Mouse (Mus musculus) MEL (cell line): Measurements from ENCODE around the gene Dnah6. TPM values are rescaled to one million over a fixed set of nuclear protein-coding genes. Genes with fewer than 3 reads are reported as not detected.

Experiments used
- DNase-seq: peaks from one replicate; pipeline ENCODE4 v3.0.0; 2011; ENCODE audit warnings: low read depth, low spot score
- H3K27ac ChIP-seq: 2 replicates; pipeline ENCODE4 v1.5.1; 2012; ENCODE audit warnings: low read depth, mild to moderate bottlenecking, control low read depth, low read length, moderate library complexity; ENCODE audit not compliant: control insufficient read depth
- H3K27me3 ChIP-seq, 2 experiments: fragments of 150-350 bp in 1 of 2; sonication (generic) in 1 of 2; 2 replicates each; pipeline ENCODE4 v1.6.1; 2012; ENCODE audit warnings: low read length in 2 of 2, mild to moderate bottlenecking in 2 of 2, improper control_type of control experiment in 1 of 2, moderate library complexity in 1 of 2; ENCODE audit not compliant: insufficient read depth in 2 of 2, control insufficient read depth in 1 of 2
- H3K36me3 ChIP-seq, 2 experiments: 2 replicates each; pipeline ENCODE4 v1.6.1; 2012 to 2014; ENCODE audit warnings: low read length in 2 of 2, improper control_type of control experiment in 1 of 2, inconsistent platforms in 1 of 2, mild to moderate bottlenecking in 1 of 2; ENCODE audit not compliant: insufficient read depth in 2 of 2, control insufficient read depth in 1 of 2
- H3K4me1 ChIP-seq, 2 experiments: fragments of 150-350 bp in 1 of 2; sonication (generic) in 1 of 2; 2 replicates each; pipeline ENCODE4 v1.6.1; 2012; ENCODE audit warnings: low read length in 2 of 2, improper control_type of control experiment in 1 of 2, mild to moderate bottlenecking in 1 of 2; ENCODE audit not compliant: insufficient read depth in 2 of 2, control insufficient read depth in 1 of 2
- H3K4me3 ChIP-seq, 2 experiments: fragments of 150-350 bp in 1 of 2; sonication (generic) in 1 of 2; 2 replicates each; pipeline ENCODE4 v1.5.1; 2012; ENCODE audit warnings: low read depth in 2 of 2, low read length in 2 of 2, mild to moderate bottlenecking in 2 of 2, moderate library complexity in 2 of 2, control low read depth in 1 of 2, improper control_type of control experiment in 1 of 2; ENCODE audit not compliant: control insufficient read depth in 1 of 2, insufficient read depth in 1 of 2
- H3K79me2 ChIP-seq: 2 replicates; pipeline ENCODE4 v1.6.1; 2012; ENCODE audit warnings: mild to moderate bottlenecking, low read length, moderate library complexity; ENCODE audit not compliant: control insufficient read depth, poor library complexity, insufficient read depth
- H3K9ac ChIP-seq: 2 replicates; pipeline ENCODE4 v1.6.1; 2012; ENCODE audit warnings: low read depth, mild to moderate bottlenecking, control low read depth, low read length, moderate library complexity; ENCODE audit not compliant: control insufficient read depth, poor library complexity, severe bottlenecking
- H3K9me3 ChIP-seq: fragments of 150-350 bp; sonication (generic); replicated peaks from 2 replicates; pipeline ENCODE4 v1.6.1; 2012; ENCODE audit warnings: mild to moderate bottlenecking, low read length, improper control_type of control experiment, moderate library complexity; ENCODE audit not compliant: insufficient read depth
- BHLHE40 ChIP-seq: IDR thresholded peaks from 2 replicates; pipeline ENCODE4 v1.6.1; 2012; ENCODE audit warnings: low read depth, mild to moderate bottlenecking, inconsistent platforms, low read length, improper control_type of control experiment, borderline replicate concordance
- CHD1 ChIP-seq: IDR thresholded peaks from 2 replicates; pipeline ENCODE4 v1.6.1; 2012; ENCODE audit warnings: low read depth, mild to moderate bottlenecking, inconsistent platforms, low read length, improper control_type of control experiment
- E2F4 ChIP-seq: IDR thresholded peaks from 2 replicates; pipeline ENCODE4 v1.6.1; 2011; ENCODE audit warnings: low read depth, low read length, improper control_type of control experiment, borderline replicate concordance
- ELF1 ChIP-seq: IDR thresholded peaks from 2 replicates; pipeline ENCODE4 v1.6.1; 2014; ENCODE audit warnings: low read depth, mild to moderate bottlenecking, inconsistent platforms, low read length, improper control_type of control experiment, moderate library complexity
- EP300 ChIP-seq, 2 experiments: IDR thresholded peaks; 2 replicates each; pipeline ENCODE4 v1.6.1; 2011; ENCODE audit warnings: improper control_type of control experiment in 2 of 2, low read length in 2 of 2, low read depth in 1 of 2, mild to moderate bottlenecking in 1 of 2
- ETS1 ChIP-seq: IDR thresholded peaks from 2 replicates; pipeline ENCODE4 v1.6.1; 2012; ENCODE audit warnings: low read depth, mild to moderate bottlenecking, inconsistent platforms, low read length, improper control_type of control experiment, moderate library complexity
- GABPA ChIP-seq: IDR thresholded peaks from 2 replicates; pipeline ENCODE4 v1.6.1; 2012; ENCODE audit warnings: low read depth, mild to moderate bottlenecking, inconsistent platforms, low read length, improper control_type of control experiment, moderate library complexity
- GATA1 ChIP-seq: IDR thresholded peaks from 2 replicates; pipeline ENCODE4 v1.6.1; 2011; ENCODE audit warnings: low read depth, low read length, improper control_type of control experiment
- KAT2A ChIP-seq: conservative IDR thresholded peaks from 2 replicates; pipeline ENCODE4 v1.6.1; 2012; ENCODE audit warnings: low read depth, low read length, improper control_type of control experiment, inconsistent platforms
- MAFK ChIP-seq: IDR thresholded peaks from 2 replicates; pipeline ENCODE4 v1.6.1; 2011; ENCODE audit warnings: low read depth, mild to moderate bottlenecking, low read length, improper control_type of control experiment, borderline replicate concordance
- MAX ChIP-seq: IDR thresholded peaks from 2 replicates; pipeline ENCODE4 v1.6.1; 2011; ENCODE audit warnings: low read length, improper control_type of control experiment
- MAZ ChIP-seq: IDR thresholded peaks from 2 replicates; pipeline ENCODE4 v1.6.1; 2012; ENCODE audit warnings: low read depth, mild to moderate bottlenecking, inconsistent platforms, low read length, improper control_type of control experiment
- MXI1 ChIP-seq: IDR thresholded peaks from 2 replicates; pipeline ENCODE4 v1.6.1; 2011; ENCODE audit warnings: mild to moderate bottlenecking, low read depth, low read length, improper control_type of control experiment
- MYB ChIP-seq: IDR thresholded peaks from 2 replicates; pipeline ENCODE4 v1.6.1; 2011; ENCODE audit warnings: mild to moderate bottlenecking, low read depth, low read length, improper control_type of control experiment
- MYC ChIP-seq: IDR thresholded peaks from 2 replicates; pipeline ENCODE4 v1.6.1; 2011; ENCODE audit warnings: low read depth, mild to moderate bottlenecking, low read length, improper control_type of control experiment, moderate library complexity
- NELFE ChIP-seq: IDR thresholded peaks from 2 replicates; pipeline ENCODE4 v1.6.1; 2011; ENCODE audit warnings: low read depth, low read length, improper control_type of control experiment
- NRF1 ChIP-seq: IDR thresholded peaks from 2 replicates; pipeline ENCODE4 v1.6.1; 2014; ENCODE audit warnings: low read depth, mild to moderate bottlenecking, inconsistent platforms, low read length, improper control_type of control experiment, moderate library complexity; ENCODE audit not compliant: poor library complexity, insufficient read depth, severe bottlenecking
- POLR2AphosphoS2 ChIP-seq: IDR thresholded peaks from 2 replicates; pipeline ENCODE4 v1.6.1; 2011; ENCODE audit warnings: low read length, improper control_type of control experiment
- POLR2AphosphoS5 ChIP-seq: IDR thresholded peaks from 2 replicates; pipeline ENCODE4 v1.6.1; 2012; ENCODE audit warnings: low read depth, borderline replicate concordance, mild to moderate bottlenecking, inconsistent platforms, low read length, moderate library complexity, mixed read lengths
- SMC3 ChIP-seq: IDR thresholded peaks from 2 replicates; pipeline ENCODE4 v1.6.1; 2011; ENCODE audit warnings: low read depth, low read length, improper control_type of control experiment
- TAL1 ChIP-seq: IDR thresholded peaks from 2 replicates; pipeline ENCODE4 v1.6.1; 2012; ENCODE audit warnings: mild to moderate bottlenecking, inconsistent platforms, low read length, moderate library complexity, mixed read lengths
- TCF12 ChIP-seq: IDR thresholded peaks from 2 replicates; pipeline ENCODE4 v1.6.1; 2014; ENCODE audit warnings: low read depth, mild to moderate bottlenecking, inconsistent platforms, low read length, improper control_type of control experiment, moderate library complexity
- USF1 ChIP-seq: IDR thresholded peaks from 2 replicates; pipeline ENCODE4 v1.6.1; 2014; ENCODE audit warnings: low read depth, mild to moderate bottlenecking, inconsistent platforms, low read length, improper control_type of control experiment, moderate library complexity
- ZNF384 ChIP-seq: IDR thresholded peaks from 2 replicates; pipeline ENCODE4 v1.6.1; 2012; ENCODE audit warnings: low read depth, mild to moderate bottlenecking, inconsistent platforms, low read length, improper control_type of control experiment
- polyA plus RNA-seq, 2 experiments: library from polyadenylated mRNA; stranded (reverse) in 1 of 2; unstranded in 1 of 2; fragments of >175 nt in 1 of 2; fragments of >200 nt in 1 of 2; gene quantifications; 2 replicates each; pipeline versions ENCODE4 v1.2.1 to v1.2.4; 2012; ENCODE audit warnings: low replicate concordance in 2 of 2, low read depth in 1 of 2; ENCODE audit not compliant: insufficient read length in 2 of 2, insufficient read depth in 1 of 2, missing spikeins in 1 of 2
- total RNA-seq: library from RNA; depleted of rRNA; stranded (reverse); fragments of 300-350 nt; gene quantifications from 2 replicates; pipeline ENCODE4 v1.2.3, GENCODE M21; 2012

Dnah6 gene
- total and polyA plus RNA-seq, 3 experiments: not detected

DNA sequence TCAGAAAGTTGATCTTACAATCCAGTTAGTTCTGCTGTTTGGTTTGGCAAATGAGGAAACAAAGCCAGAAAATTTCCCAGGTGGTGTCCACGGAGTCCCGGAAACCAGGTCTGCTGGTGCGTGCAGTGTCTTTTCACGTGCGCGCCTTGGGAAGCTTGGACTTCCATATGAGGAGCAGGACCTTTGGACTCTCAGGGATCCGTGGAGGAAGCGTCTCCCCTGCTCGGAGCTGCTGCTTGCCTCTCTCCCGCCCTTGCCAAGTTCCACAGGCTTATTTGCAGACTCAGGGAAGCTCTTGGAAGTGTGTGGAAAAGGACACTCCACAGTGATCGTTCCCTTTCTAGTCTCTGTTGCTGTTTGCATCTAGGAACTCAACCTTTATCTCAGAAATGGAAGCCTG, 29.9 kb upstream of the Dnah6 start:
- H3K36me3 ChIP-seq: peaks cover 0 to 9% of the 10 kb centered on the region in 2 experiments; a peak in 2 of 4 replicates
- peaks cover 41% of the 10 kb centered on the region for H3K79me2 ChIP-seq
- no peak overlapping the region for H3K9ac ChIP-seq
- H3K9me3 ChIP-seq: no peaks in the 10 kb centered on the region
- no peak overlapping the region for H3K27ac ChIP-seq
- no peaks in the 10 kb centered on the region for H3K27me3 ChIP-seq
- H3K4me1 ChIP-seq: peaks cover 0 to 7% of the 10 kb centered on the region in 2 experiments; a peak in 1 of 4 replicates
- TF ChIP-seq NELFE (no peak), POLR2AphosphoS5 (no peak), KAT2A (no peak), NRF1 (no peak), ETS1 (no peak), GATA1 (no peak), ELF1 (no peak), TAL1 (no peak), USF1 (no peak), CHD1 (no peak), ZNF384 (no peak)
- no peak overlapping the region for H3K4me3 ChIP-seq
- DNase-seq: no peak

DNA sequence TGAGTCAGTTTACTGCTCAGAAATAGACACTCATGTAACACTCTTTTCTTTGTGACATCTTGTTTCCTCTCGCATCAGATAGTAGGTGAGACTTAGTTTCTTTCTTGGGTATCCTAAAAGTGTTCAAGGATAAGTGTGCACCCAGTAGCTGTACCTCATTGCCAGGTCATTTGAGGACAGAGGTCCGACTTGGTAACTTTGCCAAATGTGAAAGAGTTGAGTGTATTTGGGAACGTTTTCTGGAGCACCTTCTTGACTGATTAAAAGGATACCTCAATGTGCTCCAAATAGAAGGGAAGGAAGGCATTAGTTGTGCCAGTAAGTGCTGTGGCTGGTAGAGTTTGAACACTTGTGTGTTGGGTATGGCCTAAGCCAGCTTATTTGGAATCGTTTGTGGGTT, 28.4 kb upstream of the Dnah6 start:
- no peak overlapping the region for H3K9ac ChIP-seq
- no peaks in the 10 kb centered on the region for H3K27me3 ChIP-seq
- TF ChIP-seq E2F4: no peak
- TF ChIP-seq TCF12: no peak
- TF ChIP-seq GATA1: no peak
- no peak for TF ChIP-seq GABPA
- no peak for TF ChIP-seq SMC3
- TF ChIP-seq KAT2A: no peak
- TF ChIP-seq POLR2AphosphoS5: no peak
- TF ChIP-seq MAZ: no peak
- TF ChIP-seq CHD1: no peak
- no peak for TF ChIP-seq MXI1
- no peak for TF ChIP-seq BHLHE40
- no peak for TF ChIP-seq EP300 (IDR thresholded peaks at IDR 0.05; ENCODE audit: low read depth in 1 of 2, low read length in 2 of 2)
- no peak for TF ChIP-seq MAFK
- no peak for TF ChIP-seq MYB
- no peak for TF ChIP-seq MAX
- TF ChIP-seq ELF1: no peak
- TF ChIP-seq POLR2AphosphoS2: no peak
- no peak for TF ChIP-seq MYC
- DNase-seq: no peak
- H3K9me3 ChIP-seq: no peaks in the 10 kb centered on the region
- H3K36me3 ChIP-seq: peaks cover 0 to 9% of the 10 kb centered on the region in 2 experiments; a peak in 2 of 4 replicates
- peaks cover 0 to 7% of the 10 kb centered on the region in 2 experiments; a peak in 1 of 4 replicates for H3K4me1 ChIP-seq
- no peak overlapping the region for H3K4me3 ChIP-seq
- H3K27ac ChIP-seq: no peak overlapping the region
- H3K79me2 ChIP-seq: peaks cover 39% of the 10 kb centered on the region
